Mouse (Mus musculus): ENCODE data around the gene Slc36a3. TPM values are rescaled to one million over a fixed set of nuclear protein-coding genes. Genes with fewer than 3 reads are reported as not detected.
A peak's percentile ranks its signal among the peaks of the same experiment; 100 is the strongest.
"Not testable (repeated sequence)": the region's sequence is repeated elsewhere in the genome, so short reads cannot be mapped to it uniquely, and the experiment has no call there.

Gene Slc36a3
- polyA plus RNA-seq, 1 experiment from 2014 or later, result not detected

GRCm38 (mm10) chr11:55120821-55121271, 30.7 kb downstream of the Slc36a3 start:
- H3K27ac ChIP-seq (ENCODE audit: low read depth), result peak overlapping the region; percentile 17; the same call in 1 of the 2 replicates
- WGBS, result 60% methylated on average over 8 of the region's 8 CpGs
- no peak for ATAC-seq (replicated peaks; ENCODE audit: low FRiP score, low TSS enrichment, low read depth)

GRCm38 (mm10) chr11:55120279-55120678, 31.2 kb downstream of the Slc36a3 start:
- H3K36me3 ChIP-seq (ENCODE audit: control insufficient read depth, insufficient read depth, low read length), result no peaks in the 10 kb centered on the region

More at GRCm38 (mm10) chr11:55120821-55121271, 30.7 kb downstream of the Slc36a3 start:
- Histone ChIP-seq H3K9me3 (ENCODE audit: control insufficient read depth, low read length) (no peaks in the 10 kb centered on the region), H3K9ac (ENCODE audit: low read length) (no peak overlapping the region), H3K4me1 (replicated peaks; ENCODE audit: control insufficient read depth, insufficient read depth, low read length) (no peaks in the 10 kb centered on the region), H3K27me3 (replicated peaks; ENCODE audit: control insufficient read depth, insufficient read depth, low read length) (no peaks in the 10 kb centered on the region), H3K4me2 (ENCODE audit: low read length) (no peak overlapping the region), H3K36me3 (ENCODE audit: control insufficient read depth, insufficient read depth, low read length) (no peaks in the 10 kb centered on the region), H3K4me3 (ENCODE audit: low read depth, low read length) (no peak overlapping the region)
- no peak for DNase-seq (ENCODE audit: low spot score)

GRCm38 (mm10) chr11:55117031-55117430, 34.5 kb downstream of the Slc36a3 start:
- no peak for ATAC-seq (replicated peaks; ENCODE audit: low FRiP score, low TSS enrichment, low read depth)
- Histone ChIP-seq H3K9me3 (ENCODE audit: control insufficient read depth, low read length) (no peaks in the 10 kb centered on the region), H3K27ac (ENCODE audit: low read depth) (no peak overlapping the region), H3K4me1 (replicated peaks; ENCODE audit: control insufficient read depth, insufficient read depth, low read length) (no peaks in the 10 kb centered on the region), H3K4me3 (ENCODE audit: low read depth, low read length) (no peak overlapping the region), H3K4me2 (ENCODE audit: low read length) (no peak overlapping the region), H3K27me3 (replicated peaks; ENCODE audit: control insufficient read depth, insufficient read depth, low read length) (no peaks in the 10 kb centered on the region), H3K9ac (ENCODE audit: low read length) (no peak overlapping the region), H3K36me3 (ENCODE audit: control insufficient read depth, insufficient read depth, low read length) (no peaks in the 10 kb centered on the region)
- no peak for DNase-seq (ENCODE audit: low spot score)
- 89% methylated on average over 2 of the region's 2 CpGs for WGBS

More at GRCm38 (mm10) chr11:55120279-55120678, 31.2 kb downstream of the Slc36a3 start:
- no peak overlapping the region for H3K9ac ChIP-seq (ENCODE audit: low read length)
- no peaks in the 10 kb centered on the region for H3K4me1 ChIP-seq (replicated peaks; ENCODE audit: control insufficient read depth, insufficient read depth, low read length)
- ATAC-seq (replicated peaks; ENCODE audit: low FRiP score, low TSS enrichment, low read depth) (no peak), DNase-seq (ENCODE audit: low spot score) (no peak)
- H3K27me3 ChIP-seq (replicated peaks; ENCODE audit: control insufficient read depth, insufficient read depth, low read length), result no peaks in the 10 kb centered on the region
- H3K4me2 ChIP-seq (ENCODE audit: low read length), result no peak overlapping the region
- no peak overlapping the region for H3K27ac ChIP-seq (ENCODE audit: low read depth)
- H3K9me3 ChIP-seq (ENCODE audit: control insufficient read depth, low read length), result no peaks in the 10 kb centered on the region
- H3K4me3 ChIP-seq (ENCODE audit: low read depth, low read length), result no peak overlapping the region

GRCm38 (mm10) chr11:55116004-55116403, 35.5 kb downstream of the Slc36a3 start:
- WGBS, result 82% methylated on average over 3 of the region's 3 CpGs

GRCm38 (mm10) chr11:55114291-55114690, 37.2 kb downstream of the Slc36a3 start:
- Histone ChIP-seq H3K27me3 (replicated peaks; ENCODE audit: control insufficient read depth, insufficient read depth, low read length) (no peaks in the 10 kb centered on the region), H3K4me2 (ENCODE audit: low read length) (no peak overlapping the region), H3K9me3 (ENCODE audit: control insufficient read depth, low read length) (no peaks in the 10 kb centered on the region), H3K9ac (ENCODE audit: low read length) (no peak overlapping the region), H3K36me3 (ENCODE audit: control insufficient read depth, insufficient read depth, low read length) (no peaks in the 10 kb centered on the region), H3K4me1 (replicated peaks; ENCODE audit: control insufficient read depth, insufficient read depth, low read length) (0 out of 2 replicates have a peak, but pooled peaks cover 4% of the 10 kb centered on the region), H3K4me3 (ENCODE audit: low read depth, low read length) (no peak overlapping the region), H3K27ac (ENCODE audit: low read depth) (no peak overlapping the region)
- ATAC-seq (replicated peaks; ENCODE audit: low FRiP score, low TSS enrichment, low read depth) (no peak), DNase-seq (ENCODE audit: low spot score) (no peak)
- WGBS, result 84% methylated on average over 2 of the region's 2 CpGs

More at GRCm38 (mm10) chr11:55116004-55116403, 35.5 kb downstream of the Slc36a3 start:
- Histone ChIP-seq H3K9me3 (ENCODE audit: control insufficient read depth, low read length) (no peaks in the 10 kb centered on the region), H3K4me3 (ENCODE audit: low read depth, low read length) (no peak overlapping the region), H3K27me3 (replicated peaks; ENCODE audit: control insufficient read depth, insufficient read depth, low read length) (no peaks in the 10 kb centered on the region), H3K4me1 (replicated peaks; ENCODE audit: control insufficient read depth, insufficient read depth, low read length) (no peaks in the 10 kb centered on the region), H3K27ac (ENCODE audit: low read depth) (no peak overlapping the region), H3K9ac (ENCODE audit: low read length) (no peak overlapping the region), H3K4me2 (ENCODE audit: low read length) (no peak overlapping the region), H3K36me3 (ENCODE audit: control insufficient read depth, insufficient read depth, low read length) (no peaks in the 10 kb centered on the region)
- ATAC-seq (replicated peaks; ENCODE audit: low FRiP score, low TSS enrichment, low read depth) (no peak), DNase-seq (ENCODE audit: low spot score) (no peak)

- H3K27ac ChIP-seq (ENCODE audit: low read depth); DNase-seq (ENCODE audit: low spot score); H3K4me1 ChIP-seq (replicated peaks; ENCODE audit: control insufficient read depth, insufficient read depth, low read length); H3K4me2 ChIP-seq (ENCODE audit: low read length); ATAC-seq (replicated peaks; ENCODE audit: low FRiP score, low TSS enrichment, low read depth); H3K9me3 ChIP-seq (ENCODE audit: control insufficient read depth, low read length); H3K9ac ChIP-seq (ENCODE audit: low read length); H3K36me3 ChIP-seq (ENCODE audit: control insufficient read depth, insufficient read depth, low read length); H3K4me3 ChIP-seq (ENCODE audit: low read depth, low read length); H3K27me3 ChIP-seq (replicated peaks; ENCODE audit: control insufficient read depth, insufficient read depth, low read length): not testable (repeated sequence)
- 27% methylated on average over 4 of the region's 4 CpGs for WGBS
These were observed 37.7 kb downstream of the Slc36a3 start for GRCm38 (mm10) chr11:55113861-55114250.

GRCm38 (mm10) chr11:55113209-55113860, 38.2 kb downstream of the Slc36a3 start:
- no peak overlapping the region for H3K4me2 ChIP-seq (ENCODE audit: low read length)
- WGBS, result 48% methylated on average over 7 of the region's 7 CpGs
- no peaks in the 10 kb centered on the region for H3K36me3 ChIP-seq (ENCODE audit: control insufficient read depth, insufficient read depth, low read length)
- H3K27me3 ChIP-seq (replicated peaks; ENCODE audit: control insufficient read depth, insufficient read depth, low read length), result no peaks in the 10 kb centered on the region
- H3K4me3 ChIP-seq (ENCODE audit: low read depth, low read length), result no peak overlapping the region
- H3K27ac ChIP-seq (ENCODE audit: low read depth), result no peak overlapping the region
- no peaks in the 10 kb centered on the region for H3K9me3 ChIP-seq (ENCODE audit: control insufficient read depth, low read length)
- DNase-seq (ENCODE audit: low spot score) (no peak), ATAC-seq (replicated peaks; ENCODE audit: low FRiP score, low TSS enrichment, low read depth) (no peak)
- 0 out of 2 replicates have a peak, but pooled peaks cover 4% of the 10 kb centered on the region for H3K4me1 ChIP-seq (replicated peaks; ENCODE audit: control insufficient read depth, insufficient read depth, low read length)
- no peak overlapping the region for H3K9ac ChIP-seq (ENCODE audit: low read length)

- H3K9ac ChIP-seq (ENCODE audit: low read length), result no peak overlapping the region
- H3K36me3 ChIP-seq (ENCODE audit: control insufficient read depth, insufficient read depth, low read length), result no peaks in the 10 kb centered on the region
- 0 out of 2 replicates have a peak, but pooled peaks have one; percentile 26 for ATAC-seq (replicated peaks; ENCODE audit: low FRiP score, low TSS enrichment, low read depth)
- 0 out of 2 replicates have a peak, but pooled peaks cover 4% of the 10 kb centered on the region for H3K4me1 ChIP-seq (replicated peaks; ENCODE audit: control insufficient read depth, insufficient read depth, low read length)
- no peak overlapping the region for H3K27ac ChIP-seq (ENCODE audit: low read depth)
- no peaks in the 10 kb centered on the region for H3K9me3 ChIP-seq (ENCODE audit: control insufficient read depth, low read length)
- H3K4me2 ChIP-seq (ENCODE audit: low read length), result no peak overlapping the region
- no peak for DNase-seq (ENCODE audit: low spot score)
- H3K27me3 ChIP-seq (replicated peaks; ENCODE audit: control insufficient read depth, insufficient read depth, low read length), result no peaks in the 10 kb centered on the region
- 42% methylated on average over 7 of the region's 7 CpGs for WGBS
- no peak overlapping the region for H3K4me3 ChIP-seq (ENCODE audit: low read depth, low read length)
These were observed 40.8 kb downstream of the Slc36a3 start for GRCm38 (mm10) chr11:55110566-55111169.

All from intestine, embryonic 14.5 days (tissue).